Mouse (Mus musculus) small intestine, adult 2 months (tissue): Measurements from ENCODE around the gene Phyhipl.

Experiments used
- CTCF ChIP-seq: fragments of 200-500 bp; IDR thresholded peaks from 2 replicates; pipeline ENCODE4 v1.5.1; 2012; ENCODE audit warnings: low read depth, mild to moderate bottlenecking, control low read depth, inconsistent platforms, low read length, moderate library complexity, mixed read lengths; ENCODE audit not compliant: insufficient replicate concordance, insufficient read length; ENCODE audit errors: extremely low read depth
- POLR2A ChIP-seq: fragments of 200-500 bp; IDR thresholded peaks from 2 replicates; pipeline ENCODE4 v1.6.1; 2012; ENCODE audit warnings: low read depth, mild to moderate bottlenecking, control low read depth, inconsistent platforms, low read length, moderate library complexity

GRCm38 (mm10) chr10:70696748-70697585, 41.2 kb upstream of the Phyhipl start:
- no peak for TF ChIP-seq CTCF
- TF ChIP-seq POLR2A = no peak
